Mouse (Mus musculus): Measurements from ENCODE around the gene Zmynd11.

DNA sequence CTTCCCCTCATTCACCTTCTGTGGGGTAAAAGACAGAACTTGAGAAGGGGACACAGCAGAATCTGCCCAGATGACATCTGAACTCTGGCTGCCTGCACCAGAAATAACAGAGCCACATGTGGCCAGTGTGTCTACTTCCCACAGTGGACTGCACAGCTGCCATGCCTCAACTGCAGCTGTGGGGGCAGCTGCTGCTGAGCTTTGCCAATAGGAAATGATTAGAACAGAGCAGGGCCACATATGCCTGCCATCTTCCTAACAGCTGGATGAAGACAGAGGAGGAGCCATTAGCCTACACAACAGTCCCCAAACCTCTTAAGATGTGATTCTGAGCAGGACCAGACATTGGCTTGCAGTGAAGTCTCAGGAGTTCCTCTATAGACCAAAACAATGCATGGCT lies 69.3 kb downstream of the Zmynd11 start:
- TF ChIP-seq CTCF (IDR thresholded peaks at IDR 0.05; ENCODE audit: low read depth) (no peak), EP300 (optimal IDR thresholded peaks at IDR 0.05) (no peak)
